Mouse (Mus musculus) ES-Bruce4 (cell line): ENCODE measurements at regions not wholly inside any gene's neighbourhood (a gene's known extent, or its start where the extent isn't known, plus 50 kb on each side); places are given as distances from the start of the nearest gene placed in this dataset.

Experiments
- CTCF ChIP-seq: IDR thresholded peaks from one replicate; pipeline ENCODE4 v1.8.1; 2011; ENCODE audit warnings: low read depth, low read length
- EP300 ChIP-seq: IDR thresholded peaks from 2 replicates; pipeline ENCODE4 v1.6.1; 2011; ENCODE audit warnings: low read depth, low read length; ENCODE audit not compliant: insufficient read depth
- POLR2A ChIP-seq: IDR thresholded peaks from one replicate; pipeline ENCODE4 v1.8.1; 2011; ENCODE audit warnings: low read length; ENCODE audit not compliant: insufficient read depth

- no peak for TF ChIP-seq CTCF
- TF ChIP-seq POLR2A: no peak
- no peak for TF ChIP-seq EP300
These were observed 111.9 kb downstream of the Rnd3 start for GRCm38 (mm10) chr2:51036995-51037394.
